Mouse (Mus musculus) brain, embryonic 14.5 days (tissue): Measurements from ENCODE around the gene Plscr3.

Experiments used
- CTCF ChIP-seq: fragments of 200-500 bp; IDR thresholded peaks from 2 replicates; pipeline ENCODE4 v1.5.1; 2012; ENCODE audit warnings: inconsistent platforms, mild to moderate bottlenecking, moderate library complexity, borderline replicate concordance; ENCODE audit not compliant: insufficient read depth, insufficient read length; ENCODE audit errors: extremely low read depth
- POLR2A ChIP-seq: fragments of 200-500 bp; IDR thresholded peaks from 2 replicates; pipeline ENCODE4 v1.6.1; 2012; ENCODE audit warnings: mild to moderate bottlenecking, inconsistent platforms, borderline replicate concordance; ENCODE audit not compliant: poor library complexity, insufficient read depth, insufficient read length, severe bottlenecking; ENCODE audit errors: extremely low read depth

GRCm38 (mm10) chr11:69823456-69823855 is 22.7 kb upstream of the Plscr3 start:
- TF ChIP-seq CTCF, result no peak
- TF ChIP-seq POLR2A, result no peak
